Mouse (Mus musculus) kidney, adult 2 months (tissue): Measurements from ENCODE around the gene Maco1.

Experiments used
- CTCF ChIP-seq: fragments of 200-500 bp; conservative IDR thresholded peaks from 2 replicates; pipeline ENCODE4 v1.5.1; 2011; ENCODE audit warnings: low read depth, mild to moderate bottlenecking, control low read depth, low read length, moderate library complexity, mixed read lengths; ENCODE audit not compliant: insufficient read depth, insufficient read length
- POLR2A ChIP-seq: fragments of 200-500 bp; IDR thresholded peaks from one replicate; pipeline ENCODE4 v1.6.1; 2011; ENCODE audit warnings: low read depth, low read length, control low read depth

- no peak for TF ChIP-seq POLR2A
- TF ChIP-seq CTCF = no peak
Measured at GRCm38 (mm10) chr4:134753516-134754261, 99.5 kb downstream of the Maco1 start.
